Mouse (Mus musculus) heart, postnatal 4 days (tissue): Measurements from ENCODE around the gene Ttf1. TPM values are rescaled to one million over a fixed set of nuclear protein-coding genes. Genes with fewer than 3 reads are reported as not detected.
"Not testable (repeated sequence)": the region's sequence is repeated elsewhere in the genome, so short reads cannot be mapped to it uniquely, and the experiment has no call there.

Experiments used
- DNase-seq: peaks from one replicate; pipeline ENCODE4 v3.0.0; 2021
- total RNA-seq, 2 experiments: library from RNA; stranded (reverse); gene quantifications; 2 replicates each; pipeline ENCODE4 v1.2.3; 2021

The Ttf1 gene
- total RNA-seq, 2 experiments from 2014 or later = 6.1 to 6.3 TPM

DNA sequence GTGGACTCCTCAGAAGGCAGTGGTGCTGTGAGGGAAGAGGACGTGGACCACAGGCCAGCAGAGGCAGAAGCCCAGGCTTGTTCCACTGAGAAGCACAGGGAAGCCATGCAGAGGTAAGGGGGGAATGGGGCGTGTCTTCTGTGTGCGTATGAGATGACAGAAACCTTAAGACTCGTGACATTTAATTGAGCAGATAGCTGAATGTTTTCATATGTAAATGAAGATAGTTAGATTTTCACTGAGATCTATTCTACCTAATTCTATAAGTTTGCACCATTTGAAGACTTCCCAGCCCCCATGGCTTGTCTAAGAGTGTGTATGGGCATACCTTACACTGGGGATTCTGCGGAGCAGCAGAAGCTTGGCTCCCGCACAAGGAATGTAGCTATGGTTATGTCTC is 5.7 kb downstream of the Ttf1 start:
- DNase-seq = no peak

- DNase-seq = peak; percentile 23
Observed at GRCm38 (mm10) chr2:29066410-29066809, 6.3 kb downstream of the Ttf1 start.

GRCm38 (mm10) chr2:29074676-29075075 is 14.6 kb downstream of the Ttf1 start:
- DNase-seq = no peak

DNA sequence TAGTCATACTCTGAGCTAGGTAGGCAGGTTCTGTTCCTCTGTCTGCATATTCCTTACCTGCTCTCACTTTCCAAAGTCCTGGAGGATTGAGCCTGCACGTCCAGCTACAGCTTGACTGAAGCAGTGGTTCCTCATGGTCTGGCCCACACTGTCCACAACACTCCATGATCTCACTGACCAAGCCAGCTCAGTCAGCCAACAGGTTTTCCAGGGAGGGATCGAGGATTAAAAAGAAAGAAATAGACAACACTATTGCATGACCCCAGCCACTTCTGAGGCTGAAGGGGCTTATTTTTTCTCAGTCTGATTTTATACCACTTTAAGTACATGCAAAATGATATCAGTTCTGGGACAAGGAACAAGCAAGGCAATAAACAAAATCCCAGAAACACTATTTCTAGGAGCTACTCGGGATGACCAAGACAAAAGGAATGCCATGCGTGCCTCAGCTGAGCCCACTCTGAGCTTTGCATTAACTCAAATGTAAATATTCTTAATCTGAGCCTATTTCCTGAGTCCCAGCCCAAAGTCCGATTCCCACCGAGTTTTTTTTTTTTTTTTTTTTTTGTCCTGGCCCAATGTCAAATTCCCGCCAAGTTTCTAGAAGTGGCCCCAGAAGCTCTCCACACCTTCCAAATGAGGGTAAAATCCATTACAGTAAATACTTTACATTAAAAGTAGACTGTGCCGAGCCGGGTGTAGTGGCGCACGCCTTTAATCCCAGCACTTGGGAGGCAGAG is 15.4 kb downstream of the Ttf1 start:
- DNase-seq = no peak

DNA sequence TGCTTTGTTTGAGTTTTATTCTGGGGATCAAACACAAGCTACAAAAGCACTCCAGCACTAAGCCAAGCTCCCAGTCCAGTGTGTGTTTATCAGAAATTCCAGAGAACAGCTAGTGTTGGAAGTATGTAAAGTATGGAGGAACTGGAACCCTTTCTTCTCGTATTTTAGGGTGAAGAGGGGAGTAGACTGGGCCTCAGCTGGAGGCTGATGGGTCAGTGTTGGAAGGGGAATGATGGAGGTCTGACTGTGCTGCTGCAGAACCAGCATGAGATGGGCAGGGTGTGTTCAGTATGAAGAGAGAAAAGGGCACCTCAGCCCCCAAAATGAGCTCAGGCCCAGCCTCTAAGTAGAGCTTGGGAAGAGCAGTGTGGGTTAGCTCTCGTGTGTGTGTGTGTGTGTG is 16.2 kb downstream of the Ttf1 start:
- DNase-seq = no peak

GRCm38 (mm10) chr2:29081965-29082364 is 21.9 kb downstream of the Ttf1 start:
- no peak for DNase-seq

- DNase-seq = no peak
Observed at GRCm38 (mm10) chr2:29086026-29086425, 26.0 kb downstream of the Ttf1 start.

DNA sequence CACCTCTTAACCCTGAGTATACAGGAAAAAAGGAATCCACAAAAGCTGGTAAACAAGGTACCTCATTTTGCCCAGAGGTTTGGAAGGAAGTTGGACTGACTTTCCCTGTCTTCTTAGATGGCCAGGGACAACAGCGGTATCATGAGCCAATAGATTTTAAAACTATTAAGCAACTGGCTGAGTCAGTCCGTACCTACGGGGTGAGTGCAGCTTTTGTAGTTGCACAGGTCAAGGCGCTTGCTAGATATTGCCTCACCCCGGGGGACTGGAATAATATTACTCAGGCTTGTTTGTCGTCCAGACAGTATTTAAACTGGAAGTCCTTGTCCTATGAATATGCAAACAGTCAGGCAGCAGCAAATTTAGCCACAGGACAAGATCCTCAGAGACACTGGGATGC is 29.2 kb downstream of the Ttf1 start:
- not testable (repeated sequence) for DNase-seq

DNA sequence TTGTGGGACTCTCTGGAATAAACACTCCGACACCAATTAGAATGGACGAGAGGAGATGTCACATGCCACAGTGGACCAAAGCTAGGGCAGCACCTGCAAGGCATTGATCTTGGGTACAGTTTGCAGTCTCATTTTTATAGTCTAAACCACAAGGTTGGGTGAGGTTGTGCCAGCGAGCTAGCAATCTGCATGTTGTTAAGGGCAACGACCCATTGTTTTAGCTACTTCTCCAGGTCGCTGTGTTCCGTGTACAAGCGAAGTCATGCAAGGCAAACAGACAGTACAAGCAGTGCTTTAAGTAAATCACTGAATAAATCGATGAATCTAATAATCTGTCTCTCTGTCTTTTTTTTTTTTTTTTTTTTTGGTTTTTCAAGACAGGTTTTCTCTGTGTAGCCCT is 35.6 kb downstream of the Ttf1 start:
- DNase-seq = no peak

DNA sequence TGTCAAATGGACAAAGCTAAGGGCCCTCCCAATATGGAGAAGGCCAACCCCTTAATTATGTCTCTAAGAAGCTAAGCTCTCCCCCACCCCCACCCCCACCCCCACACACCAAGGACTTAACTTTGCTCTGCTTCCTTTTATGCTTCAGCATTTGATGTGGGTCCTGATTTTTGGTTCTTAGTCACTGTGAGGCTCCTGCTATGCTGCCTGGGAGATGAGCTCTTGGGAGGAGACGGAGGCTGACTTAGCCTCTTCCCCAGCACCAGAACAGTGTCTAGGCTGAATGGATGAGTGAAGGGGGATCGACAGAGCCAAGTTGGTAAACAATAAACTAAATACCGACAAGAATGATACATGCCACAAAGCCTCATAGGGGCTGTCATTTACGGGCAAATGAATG is 36.7 kb downstream of the Ttf1 start:
- no peak for DNase-seq

GRCm38 (mm10) chr2:29097465-29097864 is 37.4 kb downstream of the Ttf1 start:
- DNase-seq = no peak

DNA sequence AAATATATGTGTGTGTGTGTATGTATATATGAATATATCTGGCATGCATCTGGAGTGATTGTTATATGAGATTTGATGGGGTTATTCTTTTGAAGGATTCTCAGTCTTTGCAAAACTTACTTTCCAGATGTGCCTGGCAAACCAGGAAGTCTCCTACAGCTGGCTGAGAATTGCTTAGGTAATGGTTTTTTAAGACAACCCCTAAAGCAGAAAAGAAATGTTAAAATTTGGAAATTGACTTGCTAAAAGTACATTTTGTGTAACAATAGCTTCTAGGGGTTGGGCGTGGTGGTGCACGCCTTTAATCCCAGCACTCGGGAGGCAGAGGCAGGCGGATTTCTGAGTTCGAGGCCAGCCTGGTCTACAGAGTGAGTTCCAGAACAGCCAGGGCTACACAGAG is 37.9 kb downstream of the Ttf1 start:
- not testable (repeated sequence) for DNase-seq

GRCm38 (mm10) chr2:29098786-29099185 is 38.7 kb downstream of the Ttf1 start:
- no peak for DNase-seq

GRCm38 (mm10) chr2:29099646-29100045 is 39.6 kb downstream of the Ttf1 start:
- no peak for DNase-seq

DNA sequence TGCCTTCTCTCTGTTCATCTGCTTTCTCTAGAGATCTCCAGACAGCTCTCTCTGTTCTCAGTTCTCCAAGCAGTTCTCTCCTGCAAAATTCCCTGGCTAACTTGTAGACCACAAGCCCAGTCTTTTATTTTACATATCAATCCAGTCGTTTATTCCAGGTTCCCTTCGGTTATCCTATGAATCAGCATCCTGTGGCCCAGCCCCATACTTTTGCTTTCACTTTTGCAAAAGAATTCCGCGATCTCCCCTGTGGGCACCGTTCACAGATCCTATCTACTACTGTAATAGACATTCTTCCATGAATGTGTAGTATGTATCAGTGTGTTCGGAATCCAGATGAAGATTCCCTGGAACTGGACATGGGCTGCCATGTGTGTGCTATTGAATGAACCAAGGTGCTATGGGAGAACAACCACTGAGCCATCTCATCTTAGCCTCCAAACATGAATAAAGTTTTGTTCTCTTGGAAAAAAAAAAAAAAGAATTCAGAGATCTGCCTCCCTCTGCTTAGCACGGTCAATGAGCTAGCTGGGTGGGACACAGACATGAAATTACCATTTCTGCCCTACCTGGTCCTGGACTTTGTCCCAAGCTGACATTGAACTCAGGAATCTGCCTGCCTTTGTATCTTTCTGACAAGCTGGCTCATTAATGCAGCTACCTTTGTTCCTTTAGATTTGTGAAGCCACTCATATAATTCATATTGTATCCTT is 40.9 kb downstream of the Ttf1 start:
- DNase-seq = no peak

- DNase-seq = not testable (repeated sequence)
Observed at GRCm38 (mm10) chr2:29102416-29103377, 42.6 kb downstream of the Ttf1 start.

DNA sequence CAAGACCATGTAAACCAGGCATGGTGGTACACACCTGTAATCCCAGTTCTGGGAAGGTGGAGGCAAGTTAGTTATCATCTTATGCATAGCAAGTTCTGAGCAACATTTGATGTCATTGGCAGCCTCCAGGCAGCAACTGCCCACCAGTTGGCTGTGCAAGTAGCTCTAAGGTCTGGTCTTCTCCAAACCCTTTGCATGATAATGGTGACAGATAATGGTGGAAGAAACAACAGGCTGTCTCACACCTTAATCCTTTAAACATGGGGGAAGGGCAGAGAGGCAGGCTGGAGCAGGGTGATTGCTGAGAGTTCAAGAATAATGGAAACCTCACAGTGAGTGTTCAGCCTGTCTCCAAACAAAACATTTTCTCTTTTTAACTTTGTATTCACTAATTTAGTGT is 60.9 kb downstream of the Ttf1 start:
- DNase-seq = no peak

DNA sequence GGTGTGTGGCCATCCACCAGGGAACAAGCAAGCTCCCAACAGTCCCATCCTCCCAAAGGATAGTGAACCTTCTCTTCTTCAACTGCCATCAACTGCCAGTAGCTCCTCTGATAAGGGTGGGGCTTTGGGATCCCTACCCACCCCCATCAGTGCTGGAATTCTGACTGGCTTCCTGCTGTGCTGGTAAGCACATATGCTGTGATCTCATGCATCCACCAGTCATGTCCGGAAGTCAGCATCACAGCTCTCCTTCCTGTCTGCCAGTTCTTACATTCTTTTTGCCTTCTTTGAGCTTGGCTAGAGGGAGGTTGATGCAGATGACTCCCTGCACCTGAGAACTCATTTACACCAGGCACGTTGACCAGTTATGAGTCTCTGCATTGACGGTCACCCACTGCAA is 62.4 kb downstream of the Ttf1 start:
- DNase-seq = no peak

DNA sequence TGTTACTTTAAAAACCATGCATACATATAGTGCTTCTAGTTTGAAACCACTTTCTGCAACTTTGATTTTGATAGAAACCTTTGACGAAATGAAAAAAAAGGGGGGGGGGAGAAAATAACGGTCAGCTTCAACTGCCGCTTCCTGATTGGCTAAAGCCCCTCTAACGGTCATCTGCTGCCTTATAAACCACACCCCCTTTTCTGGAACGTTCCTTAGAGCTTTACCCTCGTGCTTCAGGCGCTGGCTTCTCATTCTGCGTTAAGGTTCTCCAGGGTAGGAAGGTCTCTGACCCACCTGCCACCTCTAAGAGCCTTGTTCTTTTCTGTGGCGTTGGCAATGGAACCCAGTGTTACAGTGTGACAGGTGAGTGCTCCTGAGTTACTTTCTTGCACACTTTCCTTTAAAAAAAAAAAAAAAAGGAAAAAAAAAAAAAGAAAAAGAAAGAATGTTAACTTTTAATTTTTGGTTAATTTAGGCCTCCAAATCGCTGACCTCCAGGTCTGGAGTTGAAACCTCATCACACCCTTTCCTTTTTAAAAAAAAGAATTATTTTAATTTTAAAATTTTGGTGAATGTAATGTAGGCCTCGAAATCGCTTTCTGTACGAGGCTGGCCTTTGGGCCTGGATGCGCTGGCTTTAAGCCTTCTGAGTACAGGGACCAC is 64.0 kb downstream of the Ttf1 start, which contains the start of gene Setx:
Gene Setx, plus strand, starts transcription at position 275 of the 663 bp plus-strand sequence.
- DNase-seq = peak; percentile 7

- DNase-seq = no peak
Observed at GRCm38 (mm10) chr2:29124571-29124935, 64.5 kb downstream of the Ttf1 start.

- DNase-seq = peak; percentile 99
Observed at GRCm38 (mm10) chr2:29124936-29125701, 65.1 kb downstream of the Ttf1 start.
